Mouse (Mus musculus) cerebellum, adult 2 months (tissue): ENCODE measurements around the gene Axdnd1.

ENCODE experiments used
- CTCF ChIP-seq: fragments of 200-500 bp; IDR thresholded peaks from 2 replicates; pipeline ENCODE4 v1.5.1; 2011; ENCODE audit warnings: low read depth, mild to moderate bottlenecking, control low read depth, low read length, moderate library complexity, borderline replicate concordance; ENCODE audit not compliant: insufficient read depth
- POLR2A ChIP-seq: fragments of 200-500 bp; IDR thresholded peaks from 2 replicates; pipeline ENCODE4 v1.6.1; 2011; ENCODE audit warnings: low read length, control low read depth, borderline replicate concordance; ENCODE audit not compliant: insufficient read depth

- TF ChIP-seq CTCF (no peak), POLR2A (no peak)
Observed at GRCm38 (mm10) chr1:156454384-156454783, 33.4 kb upstream of the Axdnd1 start.
